Mouse (Mus musculus) liver, embryonic 14.5 days (tissue): ENCODE measurements around the gene Kcnk16.

Experiments used
- CTCF ChIP-seq: IDR thresholded peaks from 2 replicates; pipeline ENCODE4 v1.5.1; 2016; ENCODE audit warnings: antibody characterized with exemption, low read depth, control low read depth
- EP300 ChIP-seq: IDR thresholded peaks from 2 replicates; pipeline ENCODE4 v1.6.1; 2016; ENCODE audit warnings: antibody characterized with exemption, low read depth

DNA sequence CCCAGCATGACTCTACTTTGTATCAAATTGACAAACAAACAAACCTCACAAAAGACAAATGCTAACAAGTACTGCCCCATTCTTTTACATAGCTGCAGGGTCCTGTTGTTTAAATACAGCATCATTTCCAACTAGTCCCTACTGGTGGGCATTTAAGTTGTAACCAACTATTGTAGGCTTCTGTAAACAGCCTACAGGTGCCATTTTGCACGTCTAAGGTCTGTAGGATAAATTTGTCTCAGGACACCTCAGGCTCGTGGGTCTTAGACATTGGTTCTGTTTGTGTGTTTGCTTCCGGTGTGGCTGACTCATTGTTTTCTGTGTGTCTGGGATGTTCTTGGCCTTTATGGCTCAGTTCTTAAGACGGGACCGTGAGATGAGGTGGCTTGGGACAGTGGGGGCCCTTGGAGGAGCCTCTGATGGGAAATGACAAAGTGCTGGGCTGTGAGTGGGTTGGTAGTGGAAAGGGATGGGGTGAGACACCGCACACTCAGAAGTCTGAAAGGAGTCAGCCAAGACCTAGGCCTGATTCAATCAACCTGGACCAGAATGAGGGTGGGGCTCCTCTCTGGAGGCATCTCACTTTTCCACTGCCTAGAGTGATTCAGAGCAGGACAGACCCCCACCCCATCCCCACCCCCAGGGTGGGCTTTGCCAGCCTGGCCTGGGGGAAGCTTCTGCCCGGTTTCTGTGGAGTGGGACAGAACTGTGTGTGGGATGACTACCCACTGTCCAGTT is 52.3 kb downstream of the Kcnk16 start:
- no peak for TF ChIP-seq CTCF
- TF ChIP-seq EP300 = no peak
